Mouse (Mus musculus) testis, postnatal 14 days (tissue): Measurements from ENCODE around the gene Mga.

Experiments used
- DNase-seq: peaks from one replicate; pipeline ENCODE4 v3.0.0; 2021; ENCODE audit warnings: low spot score

The Mga gene

DNA sequence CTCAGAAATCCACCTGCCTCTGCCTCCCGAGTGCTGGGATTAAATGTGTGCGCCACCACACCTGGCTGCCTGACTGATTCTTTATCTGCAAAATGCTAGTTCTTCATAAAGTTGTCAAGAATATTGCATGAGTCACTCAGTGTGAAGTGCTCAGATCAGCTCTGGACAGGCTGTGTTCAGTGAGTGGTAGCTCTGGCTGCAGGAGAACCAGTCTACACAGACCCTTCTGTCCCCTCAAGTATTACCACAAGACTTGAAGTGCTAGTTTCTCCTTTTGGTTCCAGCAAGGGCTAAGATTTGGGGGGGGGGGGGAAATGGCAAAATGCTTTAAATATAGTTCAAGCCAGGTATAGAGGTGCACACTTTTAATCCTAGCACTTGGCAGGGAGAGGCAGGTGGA lies 90.4 kb downstream of the Mga start:
- DNase-seq = no peak

DNA sequence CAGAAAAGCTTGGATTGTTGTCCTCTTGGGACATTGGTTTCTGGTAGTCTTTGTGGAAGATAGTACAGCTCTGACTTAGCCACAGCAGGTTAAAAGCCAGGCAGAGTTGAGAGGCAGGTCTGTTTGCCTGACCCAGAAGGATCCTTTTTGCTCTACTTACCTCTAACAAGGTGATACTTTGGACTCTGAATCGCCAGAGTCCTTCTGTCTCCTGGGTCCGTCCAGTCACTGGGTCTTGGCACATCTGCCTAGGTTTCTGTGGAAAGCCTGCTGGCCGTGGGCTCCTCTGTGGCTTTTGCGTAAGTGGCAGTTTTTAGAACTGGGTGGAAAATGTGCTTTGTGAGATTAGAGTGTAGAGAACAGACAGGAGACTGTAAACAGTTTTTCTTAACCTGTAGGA lies 91.9 kb downstream of the Mga start:
- DNase-seq = no peak

DNA sequence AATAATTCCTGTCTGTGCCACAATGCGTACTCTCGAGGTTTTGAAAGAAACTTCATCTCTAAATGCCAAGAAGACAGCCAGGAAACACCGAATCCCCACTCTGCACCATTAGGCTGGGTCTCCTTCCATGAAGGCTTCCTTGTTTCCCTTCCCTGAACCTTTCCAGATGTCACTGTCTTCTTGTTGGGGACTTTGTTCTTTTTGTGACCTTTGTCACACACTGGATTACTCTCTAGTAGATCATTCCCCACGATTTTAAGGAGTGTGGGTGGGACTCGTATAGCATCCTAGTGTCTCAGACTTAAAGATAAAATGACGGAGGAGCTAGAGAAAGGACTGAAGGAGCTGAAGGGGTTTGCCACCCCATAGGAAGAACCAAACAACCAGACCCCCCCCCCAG lies 93.9 kb downstream of the Mga start:
- DNase-seq = no peak

DNA sequence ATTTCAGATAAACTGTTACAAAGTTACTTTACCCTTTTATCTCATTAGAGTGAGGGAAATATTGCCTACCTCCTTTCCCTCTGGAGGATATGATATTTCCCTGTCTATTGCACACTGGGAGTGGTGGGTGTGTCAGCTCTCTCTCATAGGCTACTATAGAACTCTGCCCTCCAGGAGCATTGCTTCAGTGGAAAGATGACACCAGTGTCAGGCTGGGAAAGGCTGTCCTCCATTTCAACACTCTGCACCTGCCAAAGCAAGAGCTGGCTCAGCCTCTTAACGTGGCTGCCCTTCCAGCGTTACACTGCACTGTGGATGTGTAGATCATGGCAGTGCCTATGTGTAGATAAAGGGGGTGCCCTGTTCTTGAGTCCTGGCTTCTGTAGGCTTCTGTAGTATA lies 95.3 kb downstream of the Mga start:
- no peak for DNase-seq

DNA sequence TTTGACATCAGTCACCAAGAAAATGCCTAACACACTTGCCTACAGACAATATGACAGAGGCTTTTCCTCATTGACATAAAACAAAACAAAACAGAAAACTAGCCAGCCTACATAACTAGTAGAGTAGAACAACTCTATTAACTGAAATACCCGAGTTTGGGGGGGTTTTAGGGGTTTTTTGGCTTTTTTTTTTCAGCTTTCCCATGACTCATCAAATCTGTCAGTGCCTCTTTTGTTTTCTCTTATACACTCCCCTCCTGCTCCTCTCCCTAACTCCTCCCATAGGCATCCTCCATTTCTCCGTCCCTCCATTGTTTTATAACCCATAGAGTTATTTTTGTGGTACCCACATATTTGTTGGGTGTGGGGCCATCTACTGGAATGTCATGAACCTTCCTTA lies 96.5 kb downstream of the Mga start:
- no peak for DNase-seq

DNA sequence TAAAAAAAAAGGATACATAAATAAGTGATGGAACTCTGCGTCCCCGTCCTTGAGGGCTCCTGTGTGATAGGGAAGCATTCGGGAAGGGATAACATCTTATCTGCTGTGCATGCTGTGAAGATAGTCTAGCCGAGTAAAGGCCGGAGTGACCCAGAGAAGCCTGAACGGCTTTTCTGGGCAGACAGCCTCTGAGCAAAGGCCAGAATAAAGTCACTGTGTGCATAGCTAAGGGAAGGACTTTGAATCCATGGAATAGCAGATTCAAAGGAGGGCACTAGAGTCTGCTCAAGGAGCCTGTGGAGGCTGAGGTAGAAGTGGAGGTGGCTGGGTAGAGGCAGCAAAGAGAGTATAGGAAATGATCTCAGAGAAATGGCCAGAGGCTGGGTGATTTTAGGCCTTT lies 97.8 kb downstream of the Mga start:
- no peak for DNase-seq

DNA sequence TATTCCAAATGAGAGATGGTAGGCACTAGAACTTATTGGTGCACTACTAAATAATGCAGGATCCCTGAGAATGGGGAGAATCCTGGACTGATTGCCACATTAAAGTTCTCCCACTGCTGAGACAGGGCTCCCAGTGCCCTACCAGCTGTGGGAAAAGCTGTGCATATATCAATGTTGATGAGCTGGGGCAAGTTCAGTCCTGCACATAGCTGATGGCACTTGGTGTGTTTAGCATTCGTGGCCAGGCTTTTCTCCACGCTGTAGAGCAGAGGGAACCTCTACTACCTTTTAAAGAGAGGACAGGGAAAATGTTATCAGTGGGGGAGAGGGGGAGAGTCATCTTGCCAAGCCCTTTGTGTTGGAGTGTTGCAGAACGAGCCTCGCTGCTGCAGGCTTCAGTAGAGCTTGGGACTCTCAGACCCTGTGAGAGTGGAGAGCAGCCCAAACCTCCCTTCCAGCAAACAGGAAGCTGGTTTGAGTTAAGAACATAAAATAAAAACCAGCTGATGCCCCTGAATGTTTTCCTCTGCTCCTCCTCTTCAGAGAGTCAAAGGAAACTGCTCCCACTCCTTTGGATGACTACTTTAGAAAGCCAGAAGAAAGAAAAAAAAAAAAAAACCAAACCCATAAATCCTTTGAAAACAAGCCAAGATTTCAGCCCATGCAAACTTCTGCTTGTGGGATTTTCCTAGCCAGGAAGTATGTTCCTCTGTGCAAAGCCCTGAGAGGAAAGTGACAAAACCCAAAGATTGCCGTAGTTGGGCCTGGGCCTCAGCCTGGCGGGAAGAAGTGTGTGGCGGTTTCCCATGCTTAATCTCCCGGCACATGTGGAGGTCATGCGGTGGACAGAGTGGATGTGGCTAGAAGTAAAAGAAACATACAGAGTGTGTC lies 98.6 kb downstream of the Mga start:
- DNase-seq = no peak

DNA sequence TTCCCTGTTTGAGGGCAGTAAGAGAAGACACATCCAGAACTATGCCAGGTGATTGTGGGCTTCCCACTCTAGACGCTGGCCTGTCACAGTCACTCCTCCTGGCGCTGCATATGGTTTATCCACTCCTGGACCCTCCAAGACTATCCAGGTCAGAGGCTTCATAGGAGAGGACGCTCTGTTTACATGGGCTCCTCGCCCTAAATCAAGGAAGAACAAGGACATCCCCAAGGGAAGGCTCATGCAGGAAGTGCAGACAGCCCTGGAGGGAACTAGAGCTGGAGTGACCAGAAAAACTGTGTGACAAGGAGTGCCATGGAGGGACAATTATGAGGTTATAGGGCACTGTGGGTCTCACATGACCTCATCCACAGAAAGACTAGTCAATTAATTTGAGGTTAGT lies 100.3 kb downstream of the Mga start:
- no peak for DNase-seq

DNA sequence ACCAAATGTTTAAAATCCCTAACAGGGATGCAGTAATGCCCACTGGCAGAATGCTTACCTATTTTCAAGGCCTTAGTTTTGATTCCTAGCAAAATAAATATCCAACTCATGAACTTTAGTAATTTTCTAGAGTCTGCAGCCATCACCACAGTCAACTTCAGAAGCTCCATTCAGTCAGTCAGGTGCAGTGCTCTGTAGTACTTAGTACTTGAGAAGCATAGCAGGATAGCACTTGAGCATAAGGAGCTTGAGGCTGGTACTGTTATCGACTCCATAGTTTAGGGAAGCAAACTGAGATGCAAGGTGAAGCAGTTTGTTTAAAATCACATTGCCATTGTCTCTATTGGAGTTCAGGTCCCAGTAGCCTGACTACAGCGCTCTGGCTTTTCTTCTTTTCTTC lies 102.7 kb downstream of the Mga start:
- DNase-seq = no peak

DNA sequence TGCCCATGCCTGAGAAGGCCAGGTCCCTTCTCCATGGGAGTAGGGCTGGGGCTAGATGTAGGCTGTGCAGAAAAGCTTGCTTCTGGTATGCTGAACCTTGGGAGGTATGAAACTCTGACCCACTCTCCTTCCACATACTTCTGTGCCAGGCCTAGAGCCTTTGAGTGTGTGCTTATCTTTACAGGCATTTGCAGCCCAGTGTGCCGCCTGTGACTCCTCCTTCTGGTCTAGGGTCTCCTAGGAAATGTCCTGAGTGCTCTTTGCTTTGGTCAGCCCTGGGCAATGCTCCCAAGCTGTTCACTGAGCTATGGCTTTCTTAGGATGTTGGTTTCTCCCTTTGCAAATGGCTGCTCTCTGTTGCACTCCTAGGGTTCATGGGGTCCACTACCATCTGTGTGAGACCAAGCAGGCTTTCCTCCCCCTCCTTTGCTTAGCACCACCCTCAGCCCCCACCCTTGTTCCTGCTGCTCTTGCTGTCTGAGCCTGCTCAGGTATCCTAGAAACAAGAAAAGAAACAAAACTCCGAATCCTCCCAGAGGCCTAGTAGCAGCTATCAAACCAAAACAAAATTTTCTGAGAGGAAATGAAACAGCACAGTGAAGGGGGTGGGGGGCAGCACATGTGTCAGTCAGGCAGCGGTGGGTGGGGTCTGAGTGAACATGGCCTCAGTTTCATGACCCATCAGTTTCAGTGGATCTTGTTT lies 104.0 kb downstream of the Mga start:
- no peak for DNase-seq

DNA sequence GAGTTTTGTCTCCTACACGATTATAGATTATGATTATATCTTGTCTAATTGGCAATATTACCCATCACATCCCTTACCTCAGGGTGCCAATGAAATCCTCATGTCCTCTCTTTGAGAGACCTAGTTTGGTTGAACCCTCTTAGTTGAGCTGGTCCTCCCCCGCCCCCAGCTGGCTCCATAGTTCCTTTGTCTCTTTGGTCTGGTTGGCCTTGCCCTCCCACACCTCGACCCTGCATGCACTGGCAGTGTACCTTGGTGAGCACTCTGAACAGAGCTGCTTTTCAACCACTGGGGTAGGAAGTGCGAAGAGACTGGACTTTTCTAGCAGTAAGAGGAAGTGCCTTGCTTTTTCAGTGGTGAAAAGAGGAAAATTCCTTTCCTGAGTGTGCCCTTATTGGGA lies 104.9 kb downstream of the Mga start:
- peak; percentile 51 for DNase-seq

DNA sequence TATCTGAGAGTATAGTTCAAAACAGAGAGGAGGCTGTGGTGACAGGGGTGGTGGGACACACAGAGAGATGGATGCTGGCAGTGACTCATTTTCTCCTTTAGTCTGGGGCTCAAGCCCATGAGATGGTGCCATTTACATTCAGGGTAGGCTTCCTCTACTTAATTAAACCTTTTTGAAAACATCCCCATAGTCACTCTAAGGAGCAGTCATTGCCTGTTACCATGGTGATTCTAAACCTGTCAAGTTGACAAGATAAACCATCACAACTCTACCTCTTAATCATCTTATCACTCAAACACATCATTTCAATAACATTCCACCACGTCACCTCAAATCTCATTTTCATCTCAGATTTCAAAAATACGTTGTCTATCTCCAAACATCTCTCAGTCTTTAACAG lies 106.9 kb downstream of the Mga start:
- no peak for DNase-seq

DNA sequence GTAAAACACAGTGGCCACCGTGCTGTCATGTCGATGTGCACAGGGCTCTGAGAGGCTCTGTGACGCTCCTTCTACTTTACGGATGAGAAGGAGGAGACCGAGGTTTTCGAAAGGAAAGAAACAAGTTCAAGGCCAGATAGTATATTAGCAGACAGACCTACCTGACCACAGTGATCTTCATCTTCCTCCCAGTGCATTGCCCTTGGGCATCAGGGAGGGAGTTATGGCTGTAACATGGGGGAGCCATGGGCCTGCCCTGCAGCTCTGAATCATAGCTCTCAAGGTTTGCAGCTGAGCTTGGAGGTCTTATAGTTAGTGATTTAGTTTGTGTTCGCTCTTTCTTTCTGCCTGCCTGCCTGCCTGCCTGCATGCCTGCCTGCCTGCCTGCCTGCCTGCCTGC lies 109.7 kb downstream of the Mga start:
- no peak for DNase-seq

DNA sequence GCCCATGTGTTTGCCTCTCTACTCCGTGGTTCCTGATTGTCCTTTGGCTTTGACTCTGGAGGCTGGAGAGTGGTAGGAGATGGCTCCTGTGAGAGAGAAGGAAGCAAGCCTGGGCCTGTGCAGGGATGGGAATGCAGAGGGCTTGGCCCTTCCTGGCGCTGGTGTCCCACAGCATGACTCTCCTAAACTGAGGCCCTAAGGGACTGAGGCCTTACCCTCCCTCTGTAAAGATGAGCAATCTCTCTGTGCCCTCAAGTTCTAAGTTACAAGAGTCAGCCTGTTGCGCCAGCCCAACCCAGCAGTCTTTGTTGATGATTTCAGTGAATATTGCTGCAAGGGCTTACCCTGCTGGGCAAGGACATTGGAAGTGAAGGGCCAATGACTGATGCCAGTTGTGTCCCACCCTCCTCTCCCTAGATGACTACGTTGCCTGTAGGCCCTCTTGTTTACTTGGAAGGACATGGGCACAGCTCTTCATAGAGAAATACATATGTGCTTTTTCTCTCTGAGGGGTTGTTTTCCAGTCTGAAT lies 110.7 kb downstream of the Mga start:
- no peak for DNase-seq

DNA sequence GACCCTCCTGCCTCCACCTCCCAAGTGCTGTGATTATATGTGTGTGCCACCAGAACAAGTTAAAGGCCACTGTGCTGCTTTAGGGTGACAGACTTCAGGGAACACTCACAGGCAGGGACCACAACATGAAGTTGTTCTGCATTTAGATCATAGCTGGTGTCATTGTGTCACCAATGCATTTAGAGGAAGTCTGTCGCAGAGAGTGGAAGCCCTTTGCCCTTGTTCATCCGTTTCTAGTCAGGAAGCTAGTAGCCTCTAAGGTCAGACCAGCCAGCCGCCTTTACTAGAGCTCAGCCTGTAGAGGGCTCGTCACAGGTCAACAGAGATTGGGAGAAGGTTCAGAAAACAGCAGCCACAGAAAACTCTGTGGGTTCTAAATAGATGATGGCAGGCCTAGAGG lies 111.6 kb downstream of the Mga start:
- DNase-seq = no peak

DNA sequence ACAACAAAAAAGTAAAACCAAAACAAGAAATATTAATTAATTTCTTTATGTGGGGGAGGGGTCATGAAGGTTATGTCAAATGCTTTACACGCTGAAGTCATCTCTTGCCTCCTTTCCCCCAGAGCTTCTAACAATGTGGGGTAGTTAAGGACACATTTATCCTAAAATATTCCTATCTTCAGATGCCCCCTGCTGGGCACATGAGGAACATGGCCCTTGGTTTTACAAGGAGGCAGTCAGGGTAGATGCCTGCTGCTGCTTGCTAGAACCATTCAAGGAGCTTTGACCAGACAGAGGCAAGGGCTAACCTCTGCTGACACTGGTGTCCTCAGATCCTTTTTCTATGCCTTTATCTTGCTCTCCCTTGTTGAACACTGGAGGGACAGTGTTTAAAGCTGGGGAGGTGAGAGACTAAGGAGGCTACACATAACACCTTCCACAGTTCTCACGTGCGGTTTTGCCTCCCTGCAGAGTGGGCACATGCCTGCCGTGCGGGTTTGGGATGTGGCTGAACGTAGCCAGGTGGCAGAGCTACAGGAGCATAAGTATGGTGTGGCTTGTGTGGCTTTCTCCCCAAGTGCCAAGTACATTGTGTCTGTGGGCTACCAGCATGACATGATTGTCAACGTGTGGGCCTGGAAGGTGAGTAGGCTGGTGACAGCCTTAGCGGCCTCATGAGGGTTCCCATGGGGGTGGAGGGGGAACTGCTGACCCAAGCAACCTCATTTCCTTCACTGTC lies 114.6 kb downstream of the Mga start:
- DNase-seq = no peak

DNA sequence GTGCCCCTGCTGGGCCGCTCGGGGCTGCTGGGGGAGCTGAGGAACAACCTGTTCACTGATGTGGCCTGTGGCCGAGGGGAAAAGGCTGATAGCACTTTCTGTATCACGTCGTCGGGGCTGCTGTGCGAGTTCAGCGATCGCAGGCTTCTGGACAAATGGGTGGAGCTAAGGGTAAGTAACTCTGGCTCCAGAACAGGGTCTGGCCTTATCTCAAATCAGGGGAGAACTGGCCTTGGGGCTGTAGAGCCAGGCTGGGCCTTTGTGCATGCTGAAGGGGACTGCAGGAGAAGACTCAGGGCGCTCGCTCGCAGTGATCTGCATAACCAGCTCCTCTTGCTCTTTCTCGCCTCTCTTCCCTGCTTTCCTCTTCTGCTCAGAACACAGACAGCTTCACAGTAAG lies 115.9 kb downstream of the Mga start:
- peak; percentile 66 for DNase-seq

DNA sequence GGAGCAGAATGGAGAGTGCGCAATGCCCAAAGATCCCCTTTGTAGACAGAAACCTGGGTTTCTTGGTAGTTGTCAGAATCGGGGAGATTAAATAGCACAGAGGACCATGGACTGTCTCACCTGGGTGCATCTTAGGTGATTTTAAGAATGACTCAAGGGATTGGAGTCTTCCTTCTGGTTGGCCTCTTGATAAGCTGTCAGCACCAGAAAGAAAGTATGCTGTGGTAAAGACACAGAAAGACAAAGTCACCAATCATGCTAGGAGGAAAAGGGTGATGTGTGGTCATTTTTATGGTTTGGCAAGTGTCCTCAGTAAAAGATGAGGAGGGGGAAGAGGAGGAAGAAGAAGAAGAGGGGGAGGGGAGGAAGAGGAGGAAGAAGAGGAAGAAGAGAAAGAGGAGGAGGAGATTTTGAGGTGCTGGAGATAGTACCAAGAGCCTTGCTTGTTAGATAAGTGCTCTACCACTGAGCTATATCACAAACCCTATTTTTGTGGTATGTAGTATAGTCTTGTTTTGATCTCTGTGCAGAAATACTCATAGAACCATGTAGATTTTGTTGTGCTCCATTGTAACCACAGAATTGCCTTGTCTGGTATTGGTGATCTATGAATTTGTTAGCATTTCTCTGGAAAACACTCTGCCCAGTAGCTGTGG lies 116.9 kb downstream of the Mga start:
- no peak for DNase-seq

DNA sequence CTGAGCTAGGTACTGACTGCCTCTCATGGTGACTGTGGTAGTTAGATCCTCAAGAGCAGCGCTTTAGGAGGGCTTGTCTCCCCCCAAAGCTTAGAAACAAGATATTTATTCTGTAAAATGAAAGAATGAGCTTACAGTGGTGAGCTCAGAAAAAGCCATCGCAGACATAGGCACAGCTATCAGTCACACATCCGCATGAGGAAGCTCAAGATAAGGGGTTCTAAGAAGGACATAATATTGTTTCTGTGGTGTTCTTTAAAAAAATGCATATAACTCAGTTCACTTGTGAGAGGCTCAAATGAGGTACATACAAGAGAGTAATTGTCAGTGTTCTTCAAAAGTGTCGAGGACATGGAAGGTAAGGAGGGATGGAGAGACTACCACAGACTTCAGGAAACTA lies 118.9 kb downstream of the Mga start:
- no peak for DNase-seq

DNA sequence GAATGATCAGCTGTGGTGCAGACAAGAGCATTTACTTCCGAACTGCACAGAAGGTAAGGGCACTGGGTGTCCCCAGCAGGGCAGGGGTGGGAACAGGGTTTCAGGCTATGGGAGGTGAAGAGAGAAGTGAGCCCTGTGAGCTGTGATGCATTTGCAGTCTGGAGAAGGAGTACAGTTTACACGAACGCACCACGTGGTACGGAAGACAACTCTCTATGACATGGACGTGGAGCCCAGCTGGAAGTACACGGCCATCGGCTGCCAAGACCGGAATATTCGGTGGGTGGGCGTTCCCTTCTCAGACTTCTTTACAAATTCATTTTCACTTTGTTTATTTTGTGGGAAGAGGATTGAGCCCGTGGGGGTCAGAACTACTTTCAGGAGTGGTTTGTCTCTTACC lies 120.6 kb downstream of the Mga start:
- no peak for DNase-seq
